Mouse (Mus musculus) thymus, adult 2 months (tissue): ENCODE data around the gene Plxna4.

Experiments used
- CTCF ChIP-seq: fragments of 200-500 bp; IDR thresholded peaks from 2 replicates; pipeline ENCODE4 v1.5.1; 2012; ENCODE audit warnings: mild to moderate bottlenecking, control low read depth, low read length, moderate library complexity, borderline replicate concordance; ENCODE audit not compliant: control insufficient read depth, poor library complexity, insufficient read depth; ENCODE audit errors: extremely low read depth
- POLR2A ChIP-seq: fragments of 200-500 bp; IDR thresholded peaks from 2 replicates; pipeline ENCODE4 v1.6.1; 2012; ENCODE audit warnings: mild to moderate bottlenecking, low read length, control low read depth, moderate library complexity; ENCODE audit not compliant: control insufficient read depth, poor library complexity, insufficient read depth; ENCODE audit errors: extremely low read depth

- TF ChIP-seq POLR2A (no peak), CTCF (no peak)
Observed at GRCm38 (mm10) chr6:32144771-32145170, 443.2 kb downstream of the Plxna4 start.
